Mouse (Mus musculus) thymus, postnatal 10 days (tissue): ENCODE measurements around the gene Zfp853.

Source experiments
- DNase-seq, 2 experiments: peaks; one replicate each; pipeline ENCODE4 v3.0.0; 2021; ENCODE audit warnings: low spot score in 2 of 2

The Zfp853 gene

DNA sequence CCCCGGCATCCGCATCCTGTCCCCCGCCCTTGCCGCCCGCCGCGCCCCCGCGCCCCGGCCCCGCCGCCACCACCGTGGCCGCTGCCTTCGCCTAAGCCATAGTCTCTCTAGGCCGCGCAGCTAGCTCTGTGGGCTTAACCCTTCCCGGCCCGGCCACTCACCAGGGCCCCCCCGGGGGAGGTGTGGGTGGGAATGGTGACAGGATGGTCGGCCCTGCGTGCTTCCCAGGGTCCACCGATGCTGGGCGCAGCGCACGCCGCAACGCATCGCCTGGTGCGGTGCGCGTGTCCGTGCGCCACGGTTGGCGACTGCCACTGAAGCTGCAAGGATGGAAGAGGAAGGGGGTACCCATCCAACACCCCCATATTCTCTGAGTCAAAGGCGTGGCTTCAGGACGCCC lies at the start of gene Zfp853:
Gene Zfp853 (minus strand): TSS at position 220 of the 400 bp plus-strand sequence.
- no peak for DNase-seq

DNA sequence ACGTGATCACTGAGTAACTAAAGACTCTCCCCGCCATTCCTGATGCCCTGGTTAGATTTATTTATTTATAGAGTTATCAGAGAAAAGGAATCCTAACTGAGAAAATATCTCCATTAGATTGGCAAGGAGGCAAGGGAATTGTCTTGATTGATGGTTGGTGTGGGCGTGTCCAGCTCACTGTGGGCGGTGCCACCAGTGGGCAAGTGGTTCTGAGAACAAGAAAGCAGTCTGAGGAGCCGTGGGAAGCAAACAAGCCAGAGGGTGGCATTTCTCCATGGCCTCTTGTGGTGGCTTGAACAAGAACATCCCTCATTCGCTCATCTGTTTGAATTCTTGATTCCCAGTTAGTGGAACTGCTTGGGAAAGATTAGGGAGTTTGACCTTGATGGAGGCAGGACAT lies 46.2 kb upstream of the Zfp853 start:
- no peak for DNase-seq

DNA sequence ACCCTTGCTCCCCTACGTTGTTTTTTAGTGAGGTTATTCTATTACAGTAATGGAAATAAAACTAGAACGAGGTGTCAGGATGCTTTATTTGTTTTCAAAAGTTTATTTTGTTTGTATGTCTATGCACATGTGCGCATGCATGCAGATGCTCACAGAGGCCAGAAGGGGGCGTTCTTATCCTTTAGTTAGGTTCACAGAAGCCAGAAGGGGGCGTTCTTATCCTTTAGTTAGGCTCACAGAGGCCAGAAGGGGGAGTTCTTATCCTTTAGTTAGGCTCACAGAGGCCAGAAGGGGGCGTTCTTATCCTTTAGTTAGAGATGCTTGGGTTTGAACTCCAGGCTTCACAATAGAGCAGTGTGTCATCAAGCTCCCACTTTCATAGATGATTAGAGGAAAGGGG lies 43.1 kb upstream of the Zfp853 start:
- DNase-seq, result no peak

DNA sequence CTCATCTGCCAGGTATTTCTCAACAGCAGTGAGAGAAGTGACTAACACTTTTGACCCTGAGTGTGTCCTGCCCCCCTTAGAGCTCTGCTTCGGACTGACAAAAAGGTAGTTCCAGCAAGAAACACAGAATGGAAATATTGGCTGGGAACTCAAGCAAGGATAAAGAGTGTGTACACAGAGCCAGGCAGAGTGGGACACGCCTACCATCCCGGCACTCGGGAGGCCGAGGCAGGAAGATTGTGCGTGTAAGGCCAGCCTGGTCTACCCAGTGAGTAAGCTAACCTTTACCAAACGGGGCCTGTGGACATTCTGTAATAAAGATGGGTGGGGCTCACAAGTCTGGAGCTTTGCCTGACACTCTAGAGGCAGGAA lies 41.7 kb upstream of the Zfp853 start:
- no peak for DNase-seq

DNA sequence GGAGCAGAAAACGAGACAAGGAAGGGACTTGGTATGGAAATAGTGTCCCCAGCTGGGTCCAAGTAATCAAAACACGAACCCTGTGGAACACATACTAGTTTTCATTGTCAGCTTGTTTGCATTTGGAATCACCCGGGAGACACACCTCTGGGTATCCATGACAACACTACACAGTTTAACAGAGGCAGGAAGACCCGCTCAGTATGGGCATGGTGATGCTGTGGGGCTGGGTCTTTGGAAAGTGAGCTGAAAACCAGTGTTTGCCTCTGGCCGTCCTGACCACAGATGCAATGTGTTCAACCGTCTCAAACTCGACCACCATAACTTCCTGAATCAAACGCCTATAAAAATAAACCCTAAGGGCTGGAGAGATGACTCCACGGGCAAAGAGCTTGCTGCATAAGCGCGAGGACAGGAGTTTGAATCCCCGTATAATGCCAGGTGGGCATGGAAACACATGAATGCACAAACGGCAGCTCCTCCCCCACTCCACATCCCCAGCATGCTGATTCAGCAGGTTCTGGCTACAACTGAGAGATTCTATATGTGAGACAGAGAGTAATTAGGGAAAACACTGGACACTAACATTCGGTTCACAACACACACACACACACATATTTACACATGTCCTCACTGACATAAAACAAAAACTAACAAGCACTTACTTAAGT lies 41.1 kb upstream of the Zfp853 start:
- no peak for DNase-seq

DNA sequence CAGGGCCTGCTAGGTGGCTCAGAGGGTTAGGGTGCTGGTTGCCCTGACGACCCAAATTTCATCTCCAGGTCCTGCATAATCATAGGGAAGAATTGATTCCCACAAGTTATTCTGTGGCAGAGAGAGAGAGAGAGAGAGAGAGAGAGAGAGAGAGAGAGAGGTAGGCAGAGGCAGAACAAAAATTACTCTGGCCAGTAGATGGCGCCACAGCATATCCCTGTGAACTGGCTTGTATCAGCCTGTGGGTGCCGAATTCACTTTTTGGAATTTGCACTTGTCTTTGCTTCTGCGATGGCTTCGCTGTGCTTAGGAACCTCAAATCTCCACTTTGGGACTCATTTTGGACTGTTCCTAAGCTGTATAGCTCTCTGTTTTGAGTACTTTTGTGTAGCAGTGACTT lies 40.4 kb upstream of the Zfp853 start:
- DNase-seq, result peak; percentile 21 to 71

DNA sequence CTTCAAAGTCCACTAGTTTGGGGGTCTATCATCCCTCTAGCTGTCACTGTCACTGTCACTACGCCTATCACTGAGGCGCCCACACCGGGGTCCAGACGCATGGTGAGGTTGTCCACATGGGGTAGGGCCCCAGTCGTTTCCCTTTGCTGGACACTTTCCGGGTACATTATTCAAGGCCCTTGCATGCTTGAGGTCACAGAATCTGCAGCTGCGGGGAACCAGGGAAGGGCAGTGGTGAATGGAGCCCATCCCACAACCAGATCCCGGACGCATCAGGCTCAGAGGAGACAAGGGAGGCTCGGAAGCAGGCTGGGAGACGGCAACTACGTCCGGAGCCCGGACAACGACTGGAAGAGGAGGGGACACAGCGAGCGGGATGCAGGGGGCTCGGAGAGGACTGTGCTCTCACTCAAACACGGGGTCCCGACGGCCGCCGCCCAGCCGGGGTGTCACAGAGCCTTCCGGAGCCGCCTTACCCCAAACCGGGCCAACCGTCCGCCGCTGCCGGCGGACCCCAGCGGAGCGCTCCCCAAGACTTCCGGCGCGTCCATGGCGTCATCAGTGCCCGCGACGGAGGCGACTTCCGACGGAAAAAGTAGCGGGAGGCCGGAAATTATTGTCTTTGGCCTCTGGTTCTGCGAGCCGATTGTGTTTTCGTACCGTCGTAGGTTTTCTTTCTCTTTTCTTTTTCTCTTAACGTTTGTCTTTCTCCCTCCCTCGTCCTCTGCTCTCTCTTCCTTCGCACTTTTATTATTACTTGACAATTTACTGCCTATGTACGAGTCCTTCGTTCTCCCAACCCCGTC lies 35.5 kb upstream of the Zfp853 start, which contains the start of gene Zdhhc4:
Gene Zdhhc4 (minus strand): TSS at position 567 of the 806 bp plus-strand sequence.
- DNase-seq, result peak; percentile 83 to 91

DNA sequence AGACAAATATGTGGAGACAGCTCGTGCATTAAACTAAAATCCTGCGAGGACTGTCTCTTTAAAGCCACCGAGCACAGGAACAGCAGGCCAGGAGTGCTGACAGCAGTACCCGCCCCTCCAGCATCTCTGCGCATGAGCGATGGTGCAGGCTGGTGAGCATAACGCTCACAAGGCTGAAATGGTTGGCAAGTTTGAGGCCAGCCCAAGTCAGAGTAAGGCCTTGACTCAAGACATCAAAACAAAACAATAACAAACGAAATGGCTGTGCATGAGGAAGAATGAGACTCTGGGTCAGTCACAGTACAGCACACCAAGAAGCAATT lies 23.8 kb upstream of the Zfp853 start:
- no peak for DNase-seq

DNA sequence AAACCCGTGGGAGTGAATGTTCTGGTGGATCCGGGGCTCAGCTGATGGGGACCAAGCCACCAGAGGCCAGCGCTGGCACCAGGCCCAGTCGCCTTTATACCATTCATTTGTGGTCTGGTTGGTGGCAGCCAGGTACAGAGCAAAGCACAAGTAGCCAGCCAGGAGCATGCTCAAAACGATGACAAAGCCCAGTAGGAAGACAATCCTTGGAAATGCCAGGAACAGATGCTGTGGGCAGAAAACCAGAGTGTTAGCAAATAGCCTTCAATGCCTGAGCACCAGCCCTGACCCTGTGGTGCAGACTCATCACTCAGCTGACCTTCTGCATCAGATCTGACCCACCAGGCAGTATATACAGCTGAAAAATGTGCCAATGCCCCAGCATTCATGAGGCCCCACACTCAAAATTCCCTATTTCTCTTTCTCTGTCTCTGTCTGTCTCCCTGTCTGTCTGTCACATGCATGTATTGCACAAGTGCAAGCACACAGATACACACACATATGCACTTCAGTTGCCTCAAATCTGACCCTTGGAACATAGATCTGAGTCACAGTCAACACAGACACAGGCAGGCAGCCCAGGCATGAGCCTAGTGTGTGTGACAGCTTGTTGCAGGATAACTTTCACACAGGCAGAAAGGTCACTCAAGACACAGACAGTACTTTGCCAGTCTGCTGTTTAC lies 23.3 kb upstream of the Zfp853 start:
- DNase-seq, result no peak

DNA sequence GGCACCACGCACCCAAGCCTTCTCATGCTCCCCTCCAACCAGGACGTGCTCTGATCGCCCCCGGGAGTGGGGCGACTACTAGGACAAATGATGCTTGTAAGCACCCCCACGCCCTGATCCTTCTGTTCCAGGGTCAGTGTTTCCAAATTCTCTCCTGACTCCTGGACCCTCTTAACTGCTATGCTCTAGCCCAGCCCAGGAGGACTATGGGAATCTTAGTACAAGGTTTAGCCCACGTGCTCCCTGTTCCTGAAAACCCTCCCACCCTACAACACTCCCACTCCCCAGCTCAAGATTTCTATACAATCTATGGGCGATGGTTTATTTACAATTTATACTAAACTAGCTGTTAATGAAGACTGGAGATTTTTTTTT lies 22.1 kb upstream of the Zfp853 start:
- DNase-seq, result no peak

DNA sequence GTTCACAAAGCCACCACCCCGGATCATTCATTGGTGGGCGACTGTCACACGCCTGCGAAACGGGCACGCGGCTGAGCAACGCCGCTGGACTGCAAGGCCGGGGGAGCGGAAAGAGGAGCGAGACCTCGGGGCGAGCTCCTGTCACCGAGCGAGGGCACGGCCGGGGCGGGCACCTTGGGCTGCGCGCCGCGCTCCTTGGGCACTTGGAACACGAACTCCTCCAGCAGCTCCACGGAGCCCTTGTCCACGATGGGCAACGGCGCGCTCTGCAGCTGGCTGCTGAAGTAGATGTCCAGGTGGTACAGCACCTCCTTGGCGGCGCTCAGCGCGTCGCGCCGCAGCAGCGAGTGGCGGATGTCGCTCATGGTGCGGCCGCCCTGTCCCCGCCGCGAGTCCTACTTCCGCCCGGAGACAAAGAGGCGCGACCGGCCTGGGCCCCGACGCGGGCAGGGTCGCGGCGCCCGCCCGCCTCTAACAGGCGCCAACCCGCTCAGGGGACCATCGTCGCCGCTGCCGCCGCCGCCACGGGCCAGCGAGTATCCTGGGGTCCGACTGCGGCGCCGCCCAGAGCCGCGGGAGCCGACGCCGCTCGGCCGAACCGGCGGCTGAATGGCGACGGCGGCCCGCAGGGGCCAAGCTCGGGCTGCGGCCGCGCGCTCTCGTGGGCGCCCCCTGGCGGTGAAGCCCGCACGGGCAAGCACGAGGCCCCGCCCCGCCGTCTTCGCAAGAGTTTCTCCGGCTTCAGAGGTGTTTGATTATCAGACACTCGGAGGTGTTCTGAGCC lies 21.5 kb upstream of the Zfp853 start, which contains the start of gene E130309D02Rik:
Gene E130309D02Rik (minus strand): TSS at position 631 of the 784 bp plus-strand sequence.
- peak; percentile 83 to 96 for DNase-seq

DNA sequence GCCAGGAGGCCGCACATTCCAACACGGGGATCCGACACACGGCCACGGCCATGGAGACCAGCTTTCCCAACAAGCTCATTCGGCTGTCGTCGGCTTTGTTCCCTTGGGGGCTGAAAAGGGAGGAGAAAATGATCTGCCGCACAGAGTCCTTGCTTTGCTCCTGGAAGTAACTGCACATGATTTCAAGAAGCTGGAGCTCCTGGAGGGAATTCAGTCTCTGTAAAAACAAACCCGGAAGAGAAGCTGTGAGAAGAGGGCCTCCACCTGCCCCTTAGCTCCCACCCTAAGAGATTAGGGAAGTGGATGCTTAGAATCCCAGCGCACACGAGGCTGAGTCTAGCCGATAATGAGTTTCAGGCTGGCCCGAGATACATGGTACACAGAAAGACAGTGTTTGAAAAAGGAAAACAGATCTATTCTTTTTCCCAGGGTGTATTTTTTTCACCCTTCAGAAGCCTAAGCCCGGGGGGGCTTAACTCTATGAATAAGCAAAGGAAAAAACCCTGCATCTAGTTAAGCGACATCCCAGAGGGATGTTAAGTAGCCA lies 20.8 kb upstream of the Zfp853 start:
- no peak for DNase-seq

DNA sequence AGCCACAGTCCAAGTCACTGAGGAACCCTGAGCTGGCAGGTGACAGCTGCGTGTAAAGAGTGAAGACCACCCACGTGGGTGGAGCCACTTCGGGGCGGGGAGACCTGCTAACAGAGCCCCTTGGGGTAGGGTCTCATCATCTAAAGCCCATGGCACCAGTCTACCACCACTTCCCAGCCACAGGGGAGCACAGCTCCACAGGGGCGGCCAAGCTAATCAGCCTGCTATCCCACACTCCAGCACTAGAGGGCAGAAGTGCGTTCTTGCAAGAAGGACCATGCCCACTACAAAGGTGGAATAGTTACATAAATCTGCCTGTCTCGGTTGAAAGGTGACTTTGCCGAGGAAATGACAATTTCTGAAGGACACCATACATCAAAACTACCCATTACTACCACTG lies 18.5 kb upstream of the Zfp853 start:
- peak; percentile 59 to 85 for DNase-seq

DNA sequence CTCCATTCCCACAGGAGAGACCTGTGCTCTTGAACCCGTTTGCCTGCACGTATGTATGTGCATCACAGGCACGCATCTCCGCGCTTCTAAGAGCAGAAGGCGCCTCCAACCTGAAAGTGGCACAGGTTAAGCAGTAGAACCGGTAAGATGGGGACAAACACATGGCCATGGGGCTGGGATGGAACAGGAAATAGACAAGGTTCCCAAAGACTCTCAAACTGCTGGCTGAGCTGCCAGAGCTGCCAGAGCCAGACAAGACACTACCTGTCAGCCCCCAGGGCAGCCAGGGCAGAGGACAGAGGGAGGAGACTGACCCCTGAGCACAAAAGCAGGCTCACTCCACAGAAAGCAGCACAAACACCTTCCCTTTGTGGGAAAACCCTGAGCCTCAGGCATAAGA lies 16.5 kb upstream of the Zfp853 start:
- DNase-seq, result no peak

DNA sequence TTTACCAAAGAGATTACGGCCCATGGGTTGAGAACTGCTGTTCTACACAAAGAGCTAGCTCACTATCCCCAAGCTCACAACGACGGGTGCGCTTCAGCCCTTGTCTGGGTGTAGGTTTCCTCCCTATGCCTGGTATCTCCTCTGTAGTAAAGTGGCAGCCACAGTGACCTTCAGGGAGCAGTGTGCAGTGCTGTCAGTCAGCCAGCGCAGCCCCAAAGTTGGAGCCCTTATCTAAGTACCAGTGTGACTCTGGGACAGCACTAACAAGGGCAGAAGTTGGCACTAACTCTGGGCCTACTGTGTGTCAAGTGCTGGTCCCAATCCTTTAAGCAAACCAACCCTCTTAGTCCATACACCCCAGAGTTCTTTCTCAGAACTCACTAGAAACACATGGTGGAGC lies 15.4 kb upstream of the Zfp853 start:
- DNase-seq, result no peak

DNA sequence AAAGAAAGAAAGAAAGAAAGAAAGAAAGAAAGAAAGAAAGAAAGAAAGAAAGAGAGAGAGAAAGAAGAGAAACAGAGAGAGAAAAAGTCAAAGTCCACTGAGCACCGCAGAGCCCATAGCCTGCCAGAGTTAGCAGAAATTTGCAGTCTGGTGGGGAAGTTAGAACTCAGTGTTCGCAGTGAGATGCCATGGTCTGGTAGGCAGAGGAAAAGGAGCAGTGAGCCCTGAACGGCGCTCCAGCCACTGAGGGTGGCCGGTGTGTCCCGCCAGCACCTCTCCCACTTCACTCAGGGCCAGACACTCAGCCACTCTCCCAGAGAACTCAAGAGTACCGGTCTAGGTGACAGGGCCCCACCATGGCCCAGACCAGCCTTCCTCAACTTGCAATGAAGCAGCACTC lies 10.8 kb upstream of the Zfp853 start:
- DNase-seq, result no peak

DNA sequence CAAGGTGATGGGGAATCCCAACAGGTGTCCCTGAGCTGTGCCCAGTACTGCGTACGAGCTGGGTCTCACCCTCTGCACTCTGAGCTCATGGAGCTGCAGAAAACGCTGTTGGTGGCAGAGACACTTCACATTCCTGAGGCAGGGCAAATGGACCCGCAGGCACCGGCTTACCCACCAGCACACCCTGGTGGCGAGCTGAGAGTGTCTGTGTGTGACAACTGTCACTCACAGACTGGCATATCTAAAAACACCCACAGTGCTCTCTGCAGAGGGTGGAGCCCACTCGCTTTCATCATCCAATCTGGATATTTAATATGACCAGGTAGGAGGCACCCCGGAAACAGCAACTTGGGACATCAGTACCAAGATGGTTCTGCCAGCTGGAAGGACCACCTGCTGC lies 7.9 kb upstream of the Zfp853 start:
- no peak for DNase-seq

DNA sequence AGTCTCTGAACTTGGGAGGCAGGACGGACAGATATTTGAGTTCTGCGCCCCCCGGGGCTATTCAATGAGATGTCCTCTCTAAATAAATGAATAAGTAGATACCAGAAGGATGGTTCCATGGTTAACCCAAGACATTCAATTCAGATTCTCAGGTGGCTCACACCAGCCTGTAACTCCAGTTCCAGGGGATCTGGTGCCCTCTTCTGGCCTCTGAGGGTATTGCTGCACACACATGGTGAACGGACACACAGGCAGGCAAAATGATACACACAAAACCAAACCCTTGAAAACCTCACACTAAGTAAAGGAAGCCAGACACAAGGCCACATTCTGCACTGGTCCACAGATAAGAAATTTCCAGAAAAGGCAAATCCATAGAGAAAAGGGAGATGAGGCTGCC lies 6.3 kb upstream of the Zfp853 start:
- DNase-seq, result peak in 1 of 2 experiments; percentile 45

DNA sequence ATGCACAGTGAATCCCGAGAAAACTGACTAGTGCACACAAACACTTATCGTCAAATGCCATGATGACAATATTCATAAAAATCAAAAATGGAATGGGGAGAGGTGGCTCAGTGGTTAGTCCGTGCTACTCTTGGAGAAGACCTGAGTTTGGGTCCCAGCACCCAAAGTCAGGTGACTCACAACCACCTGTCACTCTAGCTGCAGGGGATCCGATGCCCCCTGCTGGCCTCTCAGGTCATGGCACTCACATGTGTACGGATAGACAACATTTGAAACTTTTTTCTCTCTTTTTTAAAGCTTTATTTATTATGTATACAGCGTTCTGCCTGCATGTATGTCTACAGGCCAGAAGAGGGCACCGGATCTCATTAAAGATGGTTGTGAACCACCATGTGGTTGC lies 5.0 kb upstream of the Zfp853 start:
- no peak for DNase-seq

DNA sequence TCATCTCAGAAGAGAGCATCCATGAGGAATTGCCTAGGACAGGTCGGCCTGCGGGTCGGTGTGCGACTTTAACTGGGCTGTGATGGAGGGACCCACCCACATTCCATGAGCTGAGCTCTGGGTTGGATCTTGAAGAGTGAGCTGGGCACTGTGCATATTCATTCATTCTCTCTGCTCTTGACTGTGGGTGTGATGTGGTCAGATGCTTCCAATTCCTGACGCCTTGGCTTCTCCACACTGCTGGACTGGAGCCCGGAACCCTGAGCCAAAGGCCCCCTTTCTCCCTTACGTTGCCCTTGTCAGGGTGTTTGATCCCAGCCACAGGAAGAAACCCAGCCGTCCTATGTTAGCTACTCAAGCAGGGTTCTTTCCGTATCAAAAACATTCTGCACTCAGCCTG lies 4.6 kb upstream of the Zfp853 start:
- no peak for DNase-seq

DNA sequence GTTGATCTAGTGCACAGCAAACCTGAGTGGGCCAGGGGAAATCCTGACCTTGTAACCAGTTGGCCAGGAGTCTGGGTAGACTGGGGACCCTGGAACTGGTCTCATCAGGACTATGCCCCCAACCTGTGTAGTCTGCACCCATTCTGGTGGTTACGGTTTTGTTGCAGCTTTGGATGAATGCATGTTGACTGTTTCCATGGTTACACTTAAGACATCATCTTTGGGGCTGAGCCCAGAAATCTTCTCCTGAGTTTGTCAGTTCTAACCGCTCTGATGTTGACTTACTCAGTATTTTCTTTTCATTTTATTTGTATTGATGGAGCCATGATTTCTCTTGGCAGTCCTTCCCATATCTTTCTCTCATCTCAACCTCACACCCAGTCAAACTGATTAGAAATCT lies 1.9 kb upstream of the Zfp853 start:
- DNase-seq, result no peak

DNA sequence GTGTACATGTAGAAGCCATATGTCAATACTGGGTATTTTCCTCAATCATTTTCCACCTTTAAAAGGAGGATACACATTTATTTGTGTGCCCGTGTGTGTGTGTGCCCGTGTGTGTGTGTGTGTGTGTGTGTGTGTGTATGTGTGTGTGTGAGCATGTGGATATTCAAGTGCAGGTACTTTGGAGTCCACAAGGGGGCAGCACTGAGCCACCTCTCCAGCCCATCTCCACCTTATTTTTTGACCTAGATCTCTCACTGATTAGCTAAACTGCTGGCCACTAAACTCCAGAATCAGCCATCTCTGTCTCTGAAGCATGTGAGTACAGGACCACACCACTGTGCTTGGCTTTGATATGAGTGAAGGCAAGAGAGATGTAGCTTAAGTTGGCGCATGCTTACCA lies 1.4 kb upstream of the Zfp853 start:
- DNase-seq, result no peak
